Mouse (Mus musculus) lung, embryonic 14.5 days (tissue): ENCODE results near the gene Gm10273. TPM values are rescaled to one million over a fixed set of nuclear protein-coding genes. Genes with fewer than 3 reads are reported as not detected.

Experiments
- ATAC-seq: fragments of 200-750 bp; cut with Nextera tagmentation; 2 replicates; pipeline ENCODE4 v1.8.0; 2017; ENCODE audit warnings: mild to moderate bottlenecking, moderate TSS enrichment, moderate library complexity; ENCODE audit not compliant: insufficient read depth
- DNase-seq: peaks from one replicate; pipeline ENCODE4 v3.0.0-alpha.2; 2015
- H3K27ac ChIP-seq: fragments of 300-500 bp; sonication (generic); 2 replicates; pipeline ENCODE4 v1.5.1; 2014; ENCODE audit warnings: low read depth, mild to moderate bottlenecking, moderate library complexity
- H3K27me3 ChIP-seq: fragments of 300-500 bp; sonication (generic); 2 replicates; pipeline ENCODE4 v1.6.1; 2014; ENCODE audit warnings: low read length, control low read depth; ENCODE audit not compliant: insufficient read depth
- H3K36me3 ChIP-seq: fragments of 300-500 bp; sonication (generic); 2 replicates; pipeline ENCODE4 v1.6.1; 2014; ENCODE audit warnings: control low read depth; ENCODE audit not compliant: insufficient read depth
- H3K4me1 ChIP-seq: fragments of 300-500 bp; sonication (generic); 2 replicates; pipeline ENCODE4 v1.6.1; 2014; ENCODE audit warnings: antibody characterized with exemption, control low read depth; ENCODE audit not compliant: insufficient read depth
- H3K4me2 ChIP-seq: fragments of 300-500 bp; sonication (generic); 2 replicates; pipeline ENCODE4 v1.6.1; 2014; ENCODE audit warnings: mild to moderate bottlenecking
- H3K4me3 ChIP-seq: fragments of 300-500 bp; sonication (generic); 2 replicates; pipeline ENCODE4 v1.5.1; 2014; ENCODE audit warnings: low read depth, low read length
- H3K9ac ChIP-seq: fragments of 300-500 bp; sonication (generic); 2 replicates; pipeline ENCODE4 v1.6.1; 2014
- H3K9me3 ChIP-seq: fragments of 300-500 bp; sonication (generic); 2 replicates; pipeline ENCODE4 v1.6.1; 2016; ENCODE audit warnings: low read depth, low read length, control low read depth
- CTCF ChIP-seq: IDR thresholded peaks from 2 replicates; pipeline ENCODE4 v1.5.1; 2016; ENCODE audit warnings: antibody characterized with exemption, low read depth
- WGBS: fragments of 180-500 bp; shearing (Covaris S2); extraction: QIAGEN DNeasy Blood & Tissue Kit; methylation state at CpG from one replicate; pipeline ENCODE4 v1.1.7; 2014; 5-methylcytosine and 5-hydroxymethylcytosine counted together
- polyA plus RNA-seq: library from polyadenylated mRNA; unstranded; fragments of >200 nt; fragmentation: Nextera tagmentation; extraction: Ambion mirVana; gene quantifications from 2 replicates; pipeline ENCODE4 v1.2.1, GENCODE M21; 2014

The Gm10273 gene
- polyA plus RNA-seq, 1 experiment from 2014 or later: 19.0 TPM

DNA sequence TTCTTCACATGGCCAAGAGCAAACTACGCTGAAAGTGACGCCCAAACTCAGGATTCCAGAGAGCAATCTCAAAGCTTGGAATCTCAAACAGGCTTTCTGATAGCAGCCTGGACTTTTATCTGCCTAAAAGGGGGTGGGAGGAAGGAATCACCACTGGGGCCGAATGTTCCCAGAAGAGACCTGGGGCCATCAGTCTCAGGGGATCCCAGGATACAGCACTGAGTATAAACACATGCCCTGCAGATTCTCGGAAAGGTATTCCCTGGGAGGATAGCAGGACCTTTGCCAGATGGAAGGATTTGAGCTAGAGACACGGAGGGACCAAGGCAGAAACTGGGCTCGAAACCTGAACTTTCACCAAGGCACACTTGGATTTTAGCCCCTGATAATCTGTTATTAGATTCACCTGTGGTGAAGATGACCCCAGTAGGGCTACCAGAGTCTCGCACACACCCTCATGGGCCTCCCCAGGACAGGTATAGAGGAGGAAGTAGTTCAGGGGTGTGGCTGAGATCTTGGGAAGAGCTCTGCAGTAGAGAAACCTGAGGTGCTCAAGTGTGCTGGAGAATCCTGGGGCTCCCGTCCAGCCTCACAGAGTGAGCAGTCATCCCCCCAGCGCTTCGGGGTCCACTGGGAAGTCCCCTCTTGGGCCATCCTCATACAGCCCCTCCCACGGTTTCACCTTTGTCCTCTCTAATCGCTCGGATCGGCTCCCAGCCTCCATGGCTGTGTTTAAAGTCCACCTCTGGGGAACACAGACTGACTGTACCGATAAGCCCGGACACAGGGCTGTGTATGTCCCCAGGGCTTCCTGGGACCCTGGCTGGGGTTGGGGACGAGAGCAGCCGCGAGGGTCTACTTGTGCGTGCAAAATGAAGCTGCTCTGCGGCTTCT lies 7.7 kb downstream of the Gm10273 start, which contains the start of gene Pla2g12b:
Gene Pla2g12b, plus strand, starts transcription at position 762 of the 894 bp plus-strand sequence.
- H3K27me3 ChIP-seq: no peaks in the 10 kb centered on the region
- 49% methylated on average over 21 of the region's 21 CpGs for WGBS

DNA sequence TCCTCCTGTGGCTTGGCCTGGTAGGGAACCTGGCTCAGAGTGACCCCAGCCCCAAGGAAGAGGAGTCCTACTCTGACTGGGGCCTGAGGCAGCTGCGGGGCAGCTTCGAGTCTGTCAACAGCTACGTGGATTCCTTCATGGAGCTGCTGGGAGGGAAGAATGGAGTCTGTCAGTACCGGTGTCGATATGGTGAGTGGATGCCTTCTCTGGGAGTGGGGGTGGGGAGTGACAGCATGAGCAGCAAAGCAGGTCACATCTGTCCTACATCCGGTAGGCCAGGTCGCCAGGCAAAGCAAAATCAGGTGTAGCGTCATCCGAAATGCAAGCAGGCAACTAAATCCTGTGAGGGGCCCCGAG lies 8.3 kb downstream of the Gm10273 start:
- no peaks in the 10 kb centered on the region for H3K9me3 ChIP-seq
- no peaks in the 10 kb centered on the region for H3K4me1 ChIP-seq
- H3K36me3 ChIP-seq: no peaks in the 10 kb centered on the region
- no peak for ATAC-seq
- H3K27ac ChIP-seq: no peak overlapping the region
- no peak overlapping the region for H3K4me2 ChIP-seq
- no peak for DNase-seq
- H3K27me3 ChIP-seq: no peaks in the 10 kb centered on the region
- no peak overlapping the region for H3K9ac ChIP-seq
- 46% methylated on average over 10 of the region's 10 CpGs for WGBS
- TF ChIP-seq CTCF: no peak
- no peak overlapping the region for H3K4me3 ChIP-seq

More for the DNA sequence above, 7.7 kb downstream of the Gm10273 start, which contains the start of gene Pla2g12b:
- Histone ChIP-seq H3K9me3 (no peaks in the 10 kb centered on the region), H3K4me3 (no peak within 1 kb of the TSS), H3K9ac (no peak within 1 kb of the TSS), H3K4me2 (no peak within 1 kb of the TSS), H3K4me1 (no peaks in the 10 kb centered on the region), H3K36me3 (no peaks in the 10 kb centered on the region), H3K27ac (no peak within 1 kb of the TSS)
- DNase-seq (no peak), ATAC-seq (no peak)
- no peak for TF ChIP-seq CTCF

DNA sequence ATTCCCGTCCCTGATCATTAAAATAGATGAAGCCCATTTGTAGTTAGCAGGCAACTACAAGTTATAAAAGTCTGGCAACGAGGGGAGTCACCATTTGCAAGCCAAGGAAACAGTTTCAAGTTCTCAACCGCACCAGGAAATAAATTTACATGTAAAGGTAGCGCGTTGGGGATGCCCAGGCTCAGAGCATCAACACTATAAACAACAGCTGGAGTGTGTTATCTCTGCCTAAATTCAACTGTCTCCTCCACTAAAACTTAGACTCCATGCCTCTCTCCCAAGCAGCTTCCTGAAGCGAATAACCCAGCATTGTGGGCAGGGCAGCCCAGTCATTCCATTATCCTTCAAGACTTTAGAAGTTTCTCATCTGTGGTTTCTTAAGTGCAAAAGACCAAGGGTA lies 13.1 kb downstream of the Gm10273 start:
- Histone ChIP-seq H3K9ac (no peak overlapping the region), H3K4me1 (no peaks in the 10 kb centered on the region), H3K4me2 (no peak overlapping the region), H3K9me3 (no peaks in the 10 kb centered on the region), H3K27me3 (no peaks in the 10 kb centered on the region), H3K4me3 (no peak overlapping the region), H3K36me3 (no peaks in the 10 kb centered on the region), H3K27ac (no peak overlapping the region)
- no peak for ATAC-seq
- WGBS: 38% methylated on average over 6 of the region's 6 CpGs
- no peak for DNase-seq
- TF ChIP-seq CTCF: no peak

DNA sequence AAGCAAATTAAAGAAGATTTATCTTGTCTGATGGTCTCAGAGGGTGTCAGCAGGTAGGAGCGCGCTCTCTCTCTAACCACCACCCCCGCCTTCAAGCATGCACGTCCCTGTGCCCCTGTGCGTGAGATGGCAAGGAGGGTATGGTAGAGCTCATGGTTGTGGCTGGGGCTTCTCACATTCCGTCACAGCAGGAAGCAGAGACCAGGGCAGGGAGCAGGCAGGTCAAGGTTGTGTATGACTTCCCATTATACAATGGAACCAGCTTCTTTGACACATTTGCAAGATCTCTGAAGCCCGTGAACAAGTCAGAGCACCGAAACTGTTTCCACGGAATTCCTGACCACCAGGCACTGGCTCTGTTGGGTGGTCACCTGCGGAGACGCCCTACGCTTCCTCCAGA lies 14.8 kb downstream of the Gm10273 start:
- Histone ChIP-seq H3K36me3 (no peaks in the 10 kb centered on the region), H3K27ac (no peak overlapping the region), H3K4me3 (no peak overlapping the region), H3K9me3 (no peaks in the 10 kb centered on the region), H3K4me1 (no peaks in the 10 kb centered on the region), H3K27me3 (no peaks in the 10 kb centered on the region), H3K4me2 (no peak overlapping the region), H3K9ac (no peak overlapping the region)
- TF ChIP-seq CTCF: no peak
- DNase-seq: no peak
- no peak for ATAC-seq
- 68% methylated on average over 12 of the region's 12 CpGs for WGBS

DNA sequence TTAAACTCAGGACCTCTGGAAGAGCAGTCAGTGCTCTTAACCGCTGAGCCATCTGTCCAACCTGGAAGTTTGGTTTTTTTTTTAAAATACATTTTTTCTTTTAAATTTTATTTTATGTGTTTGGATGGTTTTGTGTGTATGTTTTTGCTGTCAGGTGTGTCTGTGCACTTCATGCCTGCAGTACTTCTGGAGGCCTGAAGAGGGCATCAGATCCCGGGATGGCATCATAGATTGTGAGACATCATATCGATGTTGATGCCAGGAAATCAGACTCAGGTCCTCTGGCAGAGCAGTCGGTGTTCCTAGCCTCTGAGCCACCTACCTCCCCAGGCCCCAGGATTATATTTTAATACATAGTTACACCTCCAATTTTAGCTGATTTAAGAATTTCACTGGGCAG lies 18.3 kb downstream of the Gm10273 start:
- Histone ChIP-seq H3K27me3 (no peaks in the 10 kb centered on the region), H3K27ac (no peak overlapping the region), H3K4me2 (no peak overlapping the region), H3K9me3 (no peaks in the 10 kb centered on the region), H3K36me3 (no peaks in the 10 kb centered on the region), H3K4me3 (no peak overlapping the region), H3K9ac (no peak overlapping the region), H3K4me1 (no peaks in the 10 kb centered on the region)
- ATAC-seq (no peak), DNase-seq (no peak)
- WGBS: 91% methylated on average over 4 of the region's 4 CpGs
- peak; percentile 27 for TF ChIP-seq CTCF

DNA sequence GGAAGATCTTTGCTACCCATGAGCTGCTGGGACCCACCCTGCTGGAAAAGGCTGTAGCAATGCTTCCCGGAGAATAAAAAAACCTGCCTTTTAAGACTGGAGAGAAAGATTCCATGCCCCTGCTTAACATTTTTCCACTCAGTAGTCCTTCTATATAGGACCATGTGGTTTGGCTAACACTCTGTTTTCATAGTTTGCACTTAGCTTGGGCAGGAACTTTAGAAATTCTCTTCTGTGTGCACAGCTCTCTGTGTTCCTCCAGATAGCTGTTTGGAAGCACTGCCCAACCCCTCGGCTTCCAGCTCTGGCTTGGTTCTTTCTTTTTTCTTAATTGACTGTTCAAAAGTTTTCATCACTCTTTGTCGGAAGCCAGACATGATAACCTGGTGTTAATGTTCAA lies 21.2 kb downstream of the Gm10273 start:
- no peak for TF ChIP-seq CTCF
- Histone ChIP-seq H3K27me3 (no peaks in the 10 kb centered on the region), H3K27ac (no peak overlapping the region), H3K4me2 (no peak overlapping the region), H3K9ac (no peak overlapping the region), H3K4me3 (no peak overlapping the region), H3K4me1 (no peaks in the 10 kb centered on the region), H3K9me3 (no peaks in the 10 kb centered on the region), H3K36me3 (no peaks in the 10 kb centered on the region)
- 62% methylated on average over 3 of the region's 3 CpGs for WGBS
- ATAC-seq (no peak), DNase-seq (no peak)

DNA sequence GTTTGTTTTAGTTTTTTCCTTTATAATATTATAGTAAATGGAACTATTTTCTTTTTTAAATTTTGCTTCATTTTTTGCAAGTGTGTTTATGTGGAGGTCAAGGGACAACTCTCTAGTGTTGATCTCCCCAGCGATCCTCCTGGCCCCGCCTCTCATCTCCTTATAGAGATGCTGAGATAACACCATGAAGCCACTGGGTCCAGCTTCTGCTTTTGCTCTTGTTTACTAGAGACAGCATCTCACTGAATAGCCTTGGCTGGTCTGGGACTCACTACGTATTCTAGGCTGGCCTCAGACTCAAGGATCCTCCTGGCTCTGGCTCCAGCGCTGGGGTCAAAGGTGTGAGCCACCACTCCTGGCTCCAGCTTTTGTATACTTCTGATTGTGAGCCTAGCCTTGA lies 24.1 kb downstream of the Gm10273 start:
- no peak overlapping the region for H3K4me2 ChIP-seq
- TF ChIP-seq CTCF: no peak
- H3K4me3 ChIP-seq: no peak overlapping the region
- DNase-seq: no peak
- no peak overlapping the region for H3K9ac ChIP-seq
- no peak for ATAC-seq
- no peaks in the 10 kb centered on the region for H3K27me3 ChIP-seq
- H3K9me3 ChIP-seq: no peaks in the 10 kb centered on the region
- H3K27ac ChIP-seq: no peak overlapping the region
- no peaks in the 10 kb centered on the region for H3K36me3 ChIP-seq
- no peaks in the 10 kb centered on the region for H3K4me1 ChIP-seq
- 76% methylated on average over 4 of the region's 4 CpGs for WGBS
